Mouse (Mus musculus) kidney, adult 10 weeks (tissue): ENCODE results near the gene Ccer2. TPM values are rescaled to one million over a fixed set of nuclear protein-coding genes. Genes with fewer than 3 reads are reported as not detected.

ENCODE experiments used
- polyA plus RNA-seq: library from polyadenylated mRNA; stranded (reverse); fragments of 350-450 nt; fragmentation: Illumina TruSeq; extraction: RNeasy Lipid Tissue Mini Kit (QIAGEN cat#74804); gene quantifications from one replicate; pipeline ENCODE4 v1.2.3, GENCODE M21; 2014; ENCODE audit warnings: low read depth, low replicate concordance

Ccer2 gene
- not detected for polyA plus RNA-seq

GRCm38 (mm10) chr7:28756079-28756478 lies at the start of gene Ccer2:
TSS of gene Ccer2 (plus strand) at chr7:28756174.

GRCm38 (mm10) chr7:28716590-28717281 lies 39.2 kb upstream of the Ccer2 start, which contains the start of gene Fbxo17:
TSS of gene Fbxo17 (plus strand) at chr7:28716804.

GRCm38 (mm10) chr7:28741709-28742438 lies 14.1 kb upstream of the Ccer2 start, which contains the start of the genes Mrps12 and Sars2:
TSS of gene Mrps12 (minus strand) at chr7:28741820.
TSS of gene Sars2 (plus strand) at chr7:28741992.

GRCm38 (mm10) chr7:28766173-28766879 lies 10.4 kb downstream of the Ccer2 start, which contains the start of gene Sirt2:
TSS of gene Sirt2 (plus strand) at chr7:28766735.

GRCm38 (mm10) chr7:28767462-28767965 lies 11.5 kb downstream of the Ccer2 start, which contains the start of gene Nfkbib:
TSS of gene Nfkbib (minus strand) at chr7:28767512.

GRCm38 (mm10) chr7:28788307-28789195 lies 32.6 kb downstream of the Ccer2 start, which contains the start of gene Rinl:
TSS of gene Rinl (plus strand) at chr7:28788969.

GRCm38 (mm10) chr7:28808221-28808941 lies 52.4 kb downstream of the Ccer2 start, which contains the start of gene Hnrnpl:
TSS of gene Hnrnpl (plus strand) at chr7:28808541.

Other genes with a start within 250 kb of the Ccer2 start
- gene Ifnl2, start 245.7 kb upstream of the Ccer2 start, polyA plus RNA-seq, result not detected
- not detected for gene Ifnl3, start 233.3 kb upstream of the Ccer2 start, polyA plus RNA-seq
- gene Sycn, start 215.3 kb upstream of the Ccer2 start, polyA plus RNA-seq, result not detected
- gene Nccrp1, start 208.9 kb upstream of the Ccer2 start, polyA plus RNA-seq, result 0.49 TPM
- 8.9 TPM for gene Samd4b, start 158.0 kb upstream of the Ccer2 start, polyA plus RNA-seq
- 1.2 TPM for gene Pak4, start 158.0 kb upstream of the Ccer2 start, polyA plus RNA-seq
- not detected for gene Acp7, start 124.8 kb upstream of the Ccer2 start, polyA plus RNA-seq
- gene Fbxo27, start 63.3 kb upstream of the Ccer2 start, polyA plus RNA-seq, result not detected
- gene Fbxo17, start 39.4 kb upstream of the Ccer2 start, polyA plus RNA-seq, result 0.49 TPM
- 28.9 TPM for gene Mrps12, start 14.4 kb upstream of the Ccer2 start, polyA plus RNA-seq
- 0.24 TPM for gene Sars2, start 14.2 kb upstream of the Ccer2 start, polyA plus RNA-seq
- gene Sirt2, start 10.6 kb downstream of the Ccer2 start, polyA plus RNA-seq, result 20.8 TPM
- gene Nfkbib, start 11.3 kb downstream of the Ccer2 start, polyA plus RNA-seq, result not detected
- gene Rinl, start 32.8 kb downstream of the Ccer2 start, polyA plus RNA-seq, result 3.4 TPM
- 173 TPM for gene Hnrnpl, start 52.4 kb downstream of the Ccer2 start, polyA plus RNA-seq
- 25.7 TPM for gene Ech1, start 69.0 kb downstream of the Ccer2 start, polyA plus RNA-seq
- 2.0 TPM for gene Lgals4, start 77.7 kb downstream of the Ccer2 start, polyA plus RNA-seq
- not detected for gene Lgals7, start 107.7 kb downstream of the Ccer2 start, polyA plus RNA-seq
- gene Capn12, start 125.2 kb downstream of the Ccer2 start, polyA plus RNA-seq, result not detected
- gene Actn4, start 206.2 kb downstream of the Ccer2 start, polyA plus RNA-seq, result 31.0 TPM
- 3.8 TPM for gene Eif3k, start 225.7 kb downstream of the Ccer2 start, polyA plus RNA-seq
- gene Map4k1, start 225.9 kb downstream of the Ccer2 start, polyA plus RNA-seq, result not detected